Mouse (Mus musculus) hindbrain, postnatal 0 days (tissue): ENCODE measurements at regions not wholly inside any gene's neighbourhood (a gene's known extent, or its start where the extent isn't known, plus 50 kb on each side); places are given as distances from the start of the nearest gene placed in this dataset.
A peak's percentile ranks its signal among the peaks of the same experiment; 100 is the strongest.

ENCODE experiments used
- ATAC-seq: fragments of 200-750 bp; cut with Nextera tagmentation; 2 replicates; pipeline ENCODE4 v1.8.0; 2017; ENCODE audit warnings: mild to moderate bottlenecking, moderate TSS enrichment, moderate library complexity
- DNase-seq: peaks from one replicate; pipeline ENCODE4 v3.0.0-alpha.2; 2015; ENCODE audit warnings: low spot score
- H3K27ac ChIP-seq: fragments of 300-500 bp; sonication (generic); 2 replicates; pipeline ENCODE4 v1.5.1; 2014; ENCODE audit warnings: mild to moderate bottlenecking
- H3K27me3 ChIP-seq: fragments of 300-500 bp; sonication (generic); 2 replicates; pipeline ENCODE4 v1.6.1; 2014; ENCODE audit warnings: low read length, mixed read lengths; ENCODE audit not compliant: insufficient read depth
- H3K36me3 ChIP-seq: fragments of 300-500 bp; sonication (generic); 2 replicates; pipeline ENCODE4 v1.6.1; 2014; ENCODE audit warnings: low read length, mixed read lengths; ENCODE audit not compliant: insufficient read depth
- H3K4me1 ChIP-seq: fragments of 300-500 bp; sonication (generic); 2 replicates; pipeline ENCODE4 v1.6.1; 2014; ENCODE audit warnings: antibody characterized with exemption, low read length, mixed read lengths; ENCODE audit not compliant: insufficient read depth
- H3K4me2 ChIP-seq: fragments of 300-500 bp; sonication (generic); 2 replicates; pipeline ENCODE4 v1.6.1; 2014; ENCODE audit warnings: low read depth, mild to moderate bottlenecking, low read length, moderate library complexity, mixed read lengths
- H3K4me3 ChIP-seq: fragments of 300-500 bp; sonication (generic); 2 replicates; pipeline ENCODE4 v1.5.1; 2014; ENCODE audit warnings: low read length
- H3K9ac ChIP-seq: fragments of 300-500 bp; sonication (generic); replicated peaks from 2 replicates; pipeline ENCODE4 v1.6.1; 2014; ENCODE audit warnings: mild to moderate bottlenecking, low read length, moderate library complexity, mixed read lengths
- H3K9me3 ChIP-seq: fragments of 300-500 bp; sonication (generic); 2 replicates; pipeline ENCODE4 v1.6.1; 2016; ENCODE audit warnings: low read length, mixed read lengths
- CTCF ChIP-seq: IDR thresholded peaks from 2 replicates; pipeline ENCODE4 v1.5.1; 2016; ENCODE audit warnings: antibody characterized with exemption, control low read depth, low read depth
- WGBS: fragments of 180-500 bp; shearing (Covaris S2); extraction: QIAGEN DNeasy Blood & Tissue Kit; methylation state at CpG from one replicate; pipeline ENCODE4 v1.1.7; 2014; 5-methylcytosine and 5-hydroxymethylcytosine counted together

DNA sequence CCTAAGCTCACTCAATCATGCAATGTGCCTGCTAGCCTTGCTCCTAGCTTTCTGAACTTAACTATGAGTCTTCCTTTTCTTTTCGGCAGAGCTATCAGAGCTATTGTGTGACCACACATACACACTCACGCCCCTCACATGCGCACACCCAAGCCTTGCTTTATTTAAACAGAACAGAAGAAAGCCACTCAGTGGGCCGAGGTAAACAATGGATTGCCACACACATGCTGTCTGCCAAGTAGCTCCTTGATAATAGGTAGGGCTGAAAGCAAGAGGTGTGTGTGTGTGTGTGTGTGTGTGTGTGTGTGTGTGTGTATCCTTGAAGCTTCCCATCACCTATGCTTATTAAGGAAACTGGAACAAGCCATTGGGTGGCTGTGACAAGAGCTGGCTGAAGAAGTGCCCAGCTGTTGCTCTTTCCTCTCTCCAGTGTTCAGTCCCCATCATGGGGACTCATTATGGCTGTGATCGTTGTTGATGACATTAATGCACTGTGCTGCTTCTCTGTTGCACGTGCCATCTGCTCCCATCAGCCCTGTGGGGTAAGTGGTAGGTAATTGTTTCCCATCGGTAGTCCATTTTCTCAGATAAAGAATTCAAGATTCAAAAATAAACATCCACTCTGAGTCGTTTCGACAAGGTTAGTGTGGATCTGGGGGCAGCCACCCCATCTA, 201.3 kb upstream of the H2al1a start:
- TF ChIP-seq CTCF: no peak
- no peaks in the 10 kb centered on the region for H3K9me3 ChIP-seq
- no peaks in the 10 kb centered on the region for H3K36me3 ChIP-seq
- DNase-seq (no peak), ATAC-seq (no peak)
- H3K27ac ChIP-seq: no peak overlapping the region
- no peak overlapping the region for H3K4me2 ChIP-seq
- no peaks in the 10 kb centered on the region for H3K27me3 ChIP-seq
- 65% methylated on average over 9 of the region's 9 CpGs for WGBS
- no peaks in the 10 kb centered on the region for H3K4me1 ChIP-seq
- no peak overlapping the region for H3K9ac ChIP-seq
- no peak overlapping the region for H3K4me3 ChIP-seq

GRCm38 (mm10) chrX:11098366-11098765, 200.7 kb upstream of the H2al1a start:
- Histone ChIP-seq H3K27ac (no peak overlapping the region), H3K9ac (no peak overlapping the region), H3K27me3 (no peaks in the 10 kb centered on the region), H3K4me3 (no peak overlapping the region), H3K36me3 (no peaks in the 10 kb centered on the region), H3K9me3 (no peaks in the 10 kb centered on the region), H3K4me1 (no peaks in the 10 kb centered on the region), H3K4me2 (no peak overlapping the region)
- DNase-seq (no peak), ATAC-seq (no peak)
- 51% methylated on average over 4 of the region's 4 CpGs for WGBS
- TF ChIP-seq CTCF: no peak

DNA sequence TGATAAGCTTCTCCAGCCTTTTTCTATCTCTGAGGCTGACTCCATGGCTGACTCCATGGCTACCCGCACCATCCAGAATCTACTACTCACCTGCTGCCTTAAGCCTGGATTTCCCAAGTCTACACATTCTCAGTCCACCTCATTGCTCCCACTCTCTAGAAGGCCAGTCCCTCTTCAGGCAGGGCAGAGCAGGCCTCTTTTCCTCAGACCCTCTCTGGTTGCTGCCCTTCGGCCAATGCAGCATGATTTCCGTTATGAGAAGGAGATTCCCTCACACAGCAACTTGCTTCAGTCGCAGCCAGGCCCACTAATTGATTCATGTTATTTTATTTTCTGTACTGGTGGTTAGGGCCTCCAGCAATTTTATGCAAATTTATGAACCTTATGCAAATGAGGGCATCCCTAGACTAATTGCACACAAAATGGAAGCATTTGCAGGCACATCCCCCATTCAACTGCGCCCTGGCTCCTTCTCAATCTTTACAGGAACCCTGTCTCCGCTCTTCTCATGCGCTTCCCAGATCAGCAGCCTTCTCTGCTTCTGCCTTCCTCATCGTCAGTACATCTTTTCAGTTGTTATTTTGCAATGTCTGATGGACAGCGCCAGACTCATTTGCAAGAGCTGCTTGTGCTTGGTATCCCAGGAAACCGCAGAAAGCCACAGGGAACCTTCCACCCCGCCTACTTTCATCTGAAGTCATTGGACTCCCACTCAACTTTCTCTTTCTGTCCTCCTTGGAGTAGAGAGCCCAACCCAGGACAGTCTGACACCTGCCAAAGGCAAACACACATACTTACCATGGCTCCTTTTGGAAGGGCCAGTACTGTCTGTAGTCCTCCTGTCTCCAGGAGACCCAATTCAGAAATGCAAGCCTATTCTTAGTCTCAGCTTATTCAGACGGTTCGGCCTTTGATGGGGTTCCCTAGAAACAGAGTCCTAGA, 199.6 kb upstream of the H2al1a start:
- peak; percentile 73 for ATAC-seq
- Histone ChIP-seq H3K4me2 (no peak overlapping the region), H3K27ac (peak overlapping the region; percentile 20; the same call in 1 of the 2 replicates), H3K36me3 (no peaks in the 10 kb centered on the region), H3K9ac (no peak overlapping the region), H3K27me3 (no peaks in the 10 kb centered on the region), H3K9me3 (no peaks in the 10 kb centered on the region), H3K4me3 (no peak overlapping the region), H3K4me1 (no peaks in the 10 kb centered on the region)
- WGBS: 50% methylated on average over 13 of the region's 13 CpGs
- no peak for TF ChIP-seq CTCF
- peak; percentile 47 for DNase-seq

- no peak overlapping the region for H3K4me3 ChIP-seq
- TF ChIP-seq CTCF: peak; percentile 59
- 56% methylated on average over 3 of the region's 3 CpGs for WGBS
- H3K27ac ChIP-seq: no peak overlapping the region
- H3K4me1 ChIP-seq: no peaks in the 10 kb centered on the region
- H3K4me2 ChIP-seq: no peak overlapping the region
- H3K9ac ChIP-seq: no peak overlapping the region
- DNase-seq (no peak), ATAC-seq (no peak)
- no peaks in the 10 kb centered on the region for H3K9me3 ChIP-seq
- no peaks in the 10 kb centered on the region for H3K36me3 ChIP-seq
- no peaks in the 10 kb centered on the region for H3K27me3 ChIP-seq
Observed at GRCm38 (mm10) chrX:11100935-11101334, 198.1 kb upstream of the H2al1a start.

DNA sequence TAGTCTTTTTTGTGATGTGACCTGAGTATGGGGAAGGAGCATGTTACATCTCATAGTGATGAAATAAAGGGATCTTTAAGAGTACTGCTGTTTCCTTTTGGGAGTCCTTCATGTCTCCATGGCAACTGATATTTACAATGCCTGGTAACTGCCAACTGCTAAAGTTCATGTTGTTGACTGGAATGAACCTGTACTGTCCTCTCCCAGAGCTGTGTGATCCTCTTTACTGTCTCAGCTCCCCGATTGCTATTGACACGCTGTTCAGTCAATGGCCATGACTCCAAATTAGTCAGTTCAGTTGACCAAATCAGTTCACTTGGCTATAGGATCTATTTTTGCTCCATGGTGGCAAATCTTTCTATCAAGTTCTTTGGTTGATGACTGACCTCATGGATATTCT, 167.8 kb upstream of the H2al1a start:
- Histone ChIP-seq H3K4me3 (no peak overlapping the region), H3K27ac (no peak overlapping the region), H3K4me2 (no peak overlapping the region), H3K9ac (no peak overlapping the region), H3K9me3 (no peaks in the 10 kb centered on the region), H3K36me3 (no peaks in the 10 kb centered on the region), H3K27me3 (no peaks in the 10 kb centered on the region), H3K4me1 (no peaks in the 10 kb centered on the region)
- DNase-seq (no peak), ATAC-seq (no peak)
- 83% methylated on average over 2 of the region's 2 CpGs for whole genome bisulfite sequencing
- no peak for TF ChIP-seq CTCF

- DNase-seq: peak; percentile 58
- Histone ChIP-seq H3K9ac (no peak overlapping the region), H3K4me1 (no peaks in the 10 kb centered on the region), H3K4me2 (no peak overlapping the region), H3K27ac (no peak overlapping the region), H3K36me3 (no peaks in the 10 kb centered on the region), H3K4me3 (no peak overlapping the region), H3K27me3 (no peaks in the 10 kb centered on the region), H3K9me3 (no peaks in the 10 kb centered on the region)
- no peak for TF ChIP-seq CTCF
- 49% methylated on average over 8 of the region's 8 CpGs for WGBS
- peak; percentile 45; the same call in 1 of the 2 replicates for ATAC-seq
Observed at GRCm38 (mm10) chrX:11139971-11140421, 159.1 kb upstream of the H2al1a start.
